Mouse (Mus musculus) limb, embryonic 14.5 days (tissue): ENCODE data around the gene Olfr834. TPM values are rescaled to one million over a fixed set of nuclear protein-coding genes. Genes with fewer than 3 reads are reported as not detected.

ENCODE experiments used
- ATAC-seq: fragments of 200-750 bp; cut with Nextera tagmentation; 2 replicates; pipeline ENCODE4 v1.8.0; 2017; ENCODE audit warnings: low read depth, moderate number of reproducible peaks, moderate TSS enrichment; ENCODE audit not compliant: low FRiP score
- DNase-seq: peaks from one replicate; pipeline ENCODE4 v3.0.0-alpha.2; 2015; ENCODE audit warnings: low spot score
- H3K27ac ChIP-seq: fragments of 300-500 bp; sonication (generic); replicated peaks from 2 replicates; pipeline ENCODE4 v1.5.1; 2014; ENCODE audit warnings: low read depth, mild to moderate bottlenecking, low read length, moderate library complexity, mixed read lengths
- H3K27me3 ChIP-seq: fragments of 300-500 bp; sonication (generic); 2 replicates; pipeline ENCODE4 v1.6.1; 2014; ENCODE audit warnings: low read length, mixed read lengths; ENCODE audit not compliant: control insufficient read depth, insufficient read depth
- H3K36me3 ChIP-seq: fragments of 300-500 bp; sonication (generic); 2 replicates; pipeline ENCODE4 v1.6.1; 2014; ENCODE audit warnings: mild to moderate bottlenecking, low read length, moderate library complexity, mixed read lengths; ENCODE audit not compliant: control insufficient read depth, insufficient read depth
- H3K4me1 ChIP-seq: fragments of 300-500 bp; sonication (generic); 2 replicates; pipeline ENCODE4 v1.6.1; 2014; ENCODE audit warnings: antibody characterized with exemption, low read length, mixed read lengths; ENCODE audit not compliant: control insufficient read depth, insufficient read depth
- H3K4me2 ChIP-seq: fragments of 300-500 bp; sonication (generic); replicated peaks from 2 replicates; pipeline ENCODE4 v1.6.1; 2014; ENCODE audit warnings: low read depth, mild to moderate bottlenecking, low read length, moderate library complexity; ENCODE audit not compliant: severe bottlenecking
- H3K4me3 ChIP-seq: fragments of 300-500 bp; sonication (generic); replicated peaks from 2 replicates; pipeline ENCODE4 v1.5.1; 2014; ENCODE audit warnings: low read length
- H3K9ac ChIP-seq: fragments of 300-500 bp; sonication (generic); 2 replicates; pipeline ENCODE4 v1.6.1; 2014; ENCODE audit warnings: mild to moderate bottlenecking, low read depth, low read length, moderate library complexity; ENCODE audit not compliant: severe bottlenecking
- H3K9me3 ChIP-seq: fragments of 300-500 bp; sonication (generic); 2 replicates; pipeline ENCODE4 v1.6.1; 2016; ENCODE audit warnings: low read length; ENCODE audit not compliant: control insufficient read depth
- POLR2A ChIP-seq: fragments of 200-500 bp; IDR thresholded peaks from 2 replicates; pipeline ENCODE4 v1.8.0; 2012; ENCODE audit warnings: inconsistent platforms, mild to moderate bottlenecking, moderate library complexity, borderline replicate concordance; ENCODE audit not compliant: insufficient read depth, insufficient read length; ENCODE audit errors: extremely low read depth
- WGBS: fragments of 180-500 bp; shearing (Covaris S2); extraction: QIAGEN DNeasy Blood & Tissue Kit; methylation state at CpG from one replicate; pipeline ENCODE4 v1.1.7; 2014; 5-methylcytosine and 5-hydroxymethylcytosine counted together
- polyA plus RNA-seq, 2 experiments: library from polyadenylated mRNA; depleted of rRNA in 1 of 2; stranded (reverse) in 1 of 2; unstranded in 1 of 2; fragments of >200 nt; fragmentation: Nextera tagmentation in 1 of 2; extraction: Ambion mirVana in 1 of 2; gene quantifications; 2 replicates each; pipeline versions ENCODE4 v1.2.1 to v1.2.3; 2012 to 2014

Gene Olfr834
- polyA plus RNA-seq (2012; rRNA removed) (not detected in 2 replicates), polyA plus RNA-seq (2014; fragmentation: Nextera tagmentation; extraction: Ambion mirVana) (not detected in 2 replicates)

GRCm38 (mm10) chr9:18987690-18988089 is at the start of gene Olfr834:
Olfr834 (plus strand) TSS chr9:18987990.
- Histone ChIP-seq H3K27me3 (no peaks in the 10 kb centered on the region), H3K4me2 (no peak within 1 kb of the TSS), H3K27ac (no peak within 1 kb of the TSS), H3K9me3 (no peaks in the 10 kb centered on the region; the same call in 1 of the 2 replicates), H3K4me3 (no peak within 1 kb of the TSS), H3K4me1 (no peaks in the 10 kb centered on the region), H3K36me3 (no peaks in the 10 kb centered on the region), H3K9ac (no peak within 1 kb of the TSS)
- DNase-seq: no peak
- no peak for ATAC-seq
- TF ChIP-seq POLR2A: no peak
- 78% methylated on average over 3 of the region's 3 CpGs for whole genome bisulfite sequencing

- TF ChIP-seq POLR2A: no peak
- H3K27ac ChIP-seq: no peak overlapping the region
- H3K36me3 ChIP-seq: no peaks in the 10 kb centered on the region
- ATAC-seq: no peak
- no peaks in the 10 kb centered on the region for H3K27me3 ChIP-seq
- H3K9ac ChIP-seq: no peak overlapping the region
- no peak overlapping the region for H3K4me3 ChIP-seq
- H3K4me2 ChIP-seq: no peak overlapping the region
- no peaks in the 10 kb centered on the region for H3K9me3 ChIP-seq
- H3K4me1 ChIP-seq: no peaks in the 10 kb centered on the region
- DNase-seq: no peak
Measured at GRCm38 (mm10) chr9:18962021-18962420, 25.8 kb upstream of the Olfr834 start.

GRCm38 (mm10) chr9:19032435-19032834 is 44.6 kb downstream of the Olfr834 start, which contains the start of gene Olfr835:
Olfr835 (plus strand) TSS chr9:19032735.
- WGBS: 49% methylated on average over 1 of the region's 1 CpGs
- no peaks in the 10 kb centered on the region for H3K4me1 ChIP-seq
- no peaks in the 10 kb centered on the region for H3K36me3 ChIP-seq
- TF ChIP-seq POLR2A: no peak
- no peak within 1 kb of the TSS for H3K27ac ChIP-seq
- H3K4me2 ChIP-seq: no peak within 1 kb of the TSS
- H3K9ac ChIP-seq: no peak within 1 kb of the TSS
- H3K4me3 ChIP-seq: no peak within 1 kb of the TSS
- ATAC-seq (no peak), DNase-seq (no peak)
- no peaks in the 10 kb centered on the region for H3K27me3 ChIP-seq
- H3K9me3 ChIP-seq: no peaks in the 10 kb centered on the region

Other genes with a start within 250 kb of the Olfr834 start
- not detected in 2 replicates for gene Olfr24, start 224.0 kb upstream of the Olfr834 start, polyA plus RNA-seq (2012; rRNA removed)
- not detected in 2 replicates for gene Olfr24, start 224.0 kb upstream of the Olfr834 start, polyA plus RNA-seq (2014; fragmentation: Nextera tagmentation; extraction: Ambion mirVana)
- gene Olfr828, start 168.5 kb upstream of the Olfr834 start, polyA plus RNA-seq (2012; rRNA removed): not detected in 2 replicates
- gene Olfr828, start 168.5 kb upstream of the Olfr834 start, polyA plus RNA-seq (2014; fragmentation: Nextera tagmentation; extraction: Ambion mirVana): not detected in 2 replicates
- gene Olfr829, start 133.1 kb upstream of the Olfr834 start, polyA plus RNA-seq (2012; rRNA removed): not detected in 2 replicates
- gene Olfr829, start 133.1 kb upstream of the Olfr834 start, polyA plus RNA-seq (2014; fragmentation: Nextera tagmentation; extraction: Ambion mirVana): not detected in 2 replicates
- gene Olfr830, start 113.3 kb upstream of the Olfr834 start, polyA plus RNA-seq (2012; rRNA removed): not detected in 2 replicates
- not detected in 2 replicates for gene Olfr830, start 113.3 kb upstream of the Olfr834 start, polyA plus RNA-seq (2014; fragmentation: Nextera tagmentation; extraction: Ambion mirVana)
- gene Olfr832, start 50.9 kb upstream of the Olfr834 start, polyA plus RNA-seq (2012; rRNA removed): not detected in 2 replicates
- gene Olfr832, start 50.9 kb upstream of the Olfr834 start, polyA plus RNA-seq (2014; fragmentation: Nextera tagmentation; extraction: Ambion mirVana): not detected in 2 replicates
- not detected in 2 replicates for gene Olfr835, start 44.7 kb downstream of the Olfr834 start, polyA plus RNA-seq (2012; rRNA removed)
- not detected in 2 replicates for gene Olfr835, start 44.7 kb downstream of the Olfr834 start, polyA plus RNA-seq (2014; fragmentation: Nextera tagmentation; extraction: Ambion mirVana)
- gene Olfr836, start 132.4 kb downstream of the Olfr834 start, polyA plus RNA-seq (2012; rRNA removed): not detected in 2 replicates
- not detected in 2 replicates for gene Olfr836, start 132.4 kb downstream of the Olfr834 start, polyA plus RNA-seq (2014; fragmentation: Nextera tagmentation; extraction: Ambion mirVana)
- not detected in 2 replicates for gene Olfr837, start 148.3 kb downstream of the Olfr834 start, polyA plus RNA-seq (2012; rRNA removed)
- not detected in 2 replicates for gene Olfr837, start 148.3 kb downstream of the Olfr834 start, polyA plus RNA-seq (2014; fragmentation: Nextera tagmentation; extraction: Ambion mirVana)
- gene Olfr839-ps1, start 189.3 kb downstream of the Olfr834 start, polyA plus RNA-seq (2012; rRNA removed): not detected in 2 replicates
- gene Olfr839-ps1, start 189.3 kb downstream of the Olfr834 start, polyA plus RNA-seq (2014; fragmentation: Nextera tagmentation; extraction: Ambion mirVana): not detected in 2 replicates